Mouse (Mus musculus): ENCODE results near the gene G430095P16Rik. TPM values are rescaled to one million over a fixed set of nuclear protein-coding genes. Genes with fewer than 3 reads are reported as not detected.

G430095P16Rik gene
- polyA plus RNA-seq, 1 experiment, result 1.0 TPM

- Histone ChIP-seq H3K27ac (ENCODE audit: insufficient read depth, low read depth, low read length) (no peak overlapping the region), H3K4me3 (ENCODE audit: insufficient read depth, low read length) (no peak overlapping the region), H3K4me1 (ENCODE audit: control insufficient read depth, insufficient read depth, low read length) (peaks cover 7% of the 10 kb centered on the region; the same call in 1 of the 2 replicates)
- TF ChIP-seq CTCF (IDR thresholded peaks at IDR 0.05; ENCODE audit: low read depth, low read length) (no peak), POLR2A (IDR thresholded peaks at IDR 0.05; ENCODE audit: borderline replicate concordance, low read depth, low read length) (no peak)
Measured at GRCm38 (mm10) chr8:84715893-84716468, 6.8 kb upstream of the G430095P16Rik start.

GRCm38 (mm10) chr8:84716790-84717189 is 6.0 kb upstream of the G430095P16Rik start:
- Histone ChIP-seq H3K4me3 (ENCODE audit: insufficient read depth, low read length) (no peak overlapping the region), H3K27ac (ENCODE audit: insufficient read depth, low read depth, low read length) (no peak overlapping the region), H3K4me1 (ENCODE audit: control insufficient read depth, insufficient read depth, low read length) (peaks cover 7% of the 10 kb centered on the region; the same call in 1 of the 2 replicates)
- no peak for TF ChIP-seq CTCF (IDR thresholded peaks at IDR 0.05; ENCODE audit: low read depth, low read length)
- no peak for TF ChIP-seq POLR2A (IDR thresholded peaks at IDR 0.05; ENCODE audit: borderline replicate concordance, low read depth, low read length)

- TF ChIP-seq POLR2A (IDR thresholded peaks at IDR 0.05; ENCODE audit: borderline replicate concordance, low read depth, low read length), result no peak
- TF ChIP-seq CTCF (IDR thresholded peaks at IDR 0.05; ENCODE audit: low read depth, low read length), result no peak
- peaks cover 10% of the 10 kb centered on the region for H3K4me1 ChIP-seq (ENCODE audit: control insufficient read depth, insufficient read depth, low read length)
Measured at GRCm38 (mm10) chr8:84718476-84718875, 4.3 kb upstream of the G430095P16Rik start.

GRCm38 (mm10) chr8:84718959-84719690 is 3.7 kb upstream of the G430095P16Rik start:
- Histone ChIP-seq H3K27ac (ENCODE audit: insufficient read depth, low read depth, low read length) (no peak overlapping the region), H3K4me3 (ENCODE audit: insufficient read depth, low read length) (no peak overlapping the region), H3K4me1 (ENCODE audit: control insufficient read depth, insufficient read depth, low read length) (peaks cover 14% of the 10 kb centered on the region)
- TF ChIP-seq CTCF (IDR thresholded peaks at IDR 0.05; ENCODE audit: low read depth, low read length), result no peak
- no peak for TF ChIP-seq POLR2A (IDR thresholded peaks at IDR 0.05; ENCODE audit: borderline replicate concordance, low read depth, low read length)

More at GRCm38 (mm10) chr8:84718476-84718875, 4.3 kb upstream of the G430095P16Rik start:
- Histone ChIP-seq H3K4me3 (ENCODE audit: insufficient read depth, low read length) (no peak overlapping the region), H3K27ac (ENCODE audit: insufficient read depth, low read depth, low read length) (no peak overlapping the region)

GRCm38 (mm10) chr8:84722530-84722849 is 317 bp upstream of the G430095P16Rik start:
- peak overlapping the region; percentile 54 for H3K4me3 ChIP-seq (ENCODE audit: insufficient read depth, low read length)
- H3K27ac ChIP-seq (ENCODE audit: insufficient read depth, low read depth, low read length), result peak overlapping the region; percentile 80
- peaks cover 36% of the 10 kb centered on the region for H3K4me1 ChIP-seq (ENCODE audit: control insufficient read depth, insufficient read depth, low read length)
- TF ChIP-seq POLR2A (IDR thresholded peaks at IDR 0.05; ENCODE audit: borderline replicate concordance, low read depth, low read length) (no peak), CTCF (IDR thresholded peaks at IDR 0.05; ENCODE audit: low read depth, low read length) (no peak)

GRCm38 (mm10) chr8:84723571-84723900 is 729 bp downstream of the G430095P16Rik start:
- TF ChIP-seq POLR2A (IDR thresholded peaks at IDR 0.05; ENCODE audit: borderline replicate concordance, low read depth, low read length) (no peak), CTCF (IDR thresholded peaks at IDR 0.05; ENCODE audit: low read depth, low read length) (0 out of 2 replicates have a peak, but pooled peaks have one; percentile 4)
- peak overlapping the region; percentile 80 for H3K27ac ChIP-seq (ENCODE audit: insufficient read depth, low read depth, low read length)
- peak overlapping the region; percentile 54 for H3K4me3 ChIP-seq (ENCODE audit: insufficient read depth, low read length)
- H3K4me1 ChIP-seq (ENCODE audit: control insufficient read depth, insufficient read depth, low read length), result peaks cover 36% of the 10 kb centered on the region

- no peak for TF ChIP-seq CTCF (IDR thresholded peaks at IDR 0.05; ENCODE audit: low read depth, low read length)
- no peak for TF ChIP-seq POLR2A (IDR thresholded peaks at IDR 0.05; ENCODE audit: borderline replicate concordance, low read depth, low read length)
- Histone ChIP-seq H3K4me1 (ENCODE audit: control insufficient read depth, insufficient read depth, low read length) (peaks cover 36% of the 10 kb centered on the region), H3K27ac (ENCODE audit: insufficient read depth, low read depth, low read length) (no peak overlapping the region), H3K4me3 (ENCODE audit: insufficient read depth, low read length) (no peak overlapping the region)
Measured at GRCm38 (mm10) chr8:84724683-84725082, 1.9 kb downstream of the G430095P16Rik start.

- Histone ChIP-seq H3K4me1 (ENCODE audit: control insufficient read depth, insufficient read depth, low read length) (peaks cover 36% of the 10 kb centered on the region), H3K27ac (ENCODE audit: insufficient read depth, low read depth, low read length) (peak overlapping the region; percentile 77), H3K4me3 (ENCODE audit: insufficient read depth, low read length) (no peak overlapping the region)
- TF ChIP-seq CTCF (IDR thresholded peaks at IDR 0.05; ENCODE audit: low read depth, low read length), result peak; percentile 24; the same call in 1 of the 2 replicates
- no peak for TF ChIP-seq POLR2A (IDR thresholded peaks at IDR 0.05; ENCODE audit: borderline replicate concordance, low read depth, low read length)
Measured at GRCm38 (mm10) chr8:84725246-84725940, 2.6 kb downstream of the G430095P16Rik start.

GRCm38 (mm10) chr8:84725941-84726259 is 3.1 kb downstream of the G430095P16Rik start:
- H3K27ac ChIP-seq (ENCODE audit: insufficient read depth, low read depth, low read length), result peak overlapping the region; percentile 77
- peaks cover 36% of the 10 kb centered on the region for H3K4me1 ChIP-seq (ENCODE audit: control insufficient read depth, insufficient read depth, low read length)
- H3K4me3 ChIP-seq (ENCODE audit: insufficient read depth, low read length), result no peak overlapping the region
- no peak for TF ChIP-seq POLR2A (IDR thresholded peaks at IDR 0.05; ENCODE audit: borderline replicate concordance, low read depth, low read length)
- TF ChIP-seq CTCF (IDR thresholded peaks at IDR 0.05; ENCODE audit: low read depth, low read length), result no peak; the same call in 1 of the 2 replicates

- Histone ChIP-seq H3K4me3 (ENCODE audit: insufficient read depth, low read length) (no peak overlapping the region), H3K27ac (ENCODE audit: insufficient read depth, low read depth, low read length) (no peak overlapping the region), H3K4me1 (ENCODE audit: control insufficient read depth, insufficient read depth, low read length) (peaks cover 26% of the 10 kb centered on the region)
- TF ChIP-seq POLR2A (IDR thresholded peaks at IDR 0.05; ENCODE audit: borderline replicate concordance, low read depth, low read length), result no peak
- TF ChIP-seq CTCF (IDR thresholded peaks at IDR 0.05; ENCODE audit: low read depth, low read length), result no peak
Measured at GRCm38 (mm10) chr8:84728474-84728873, 5.7 kb downstream of the G430095P16Rik start.

All from bone marrow macrophage, adult 2 months (primary cell).